15 mouse cellular contexts compared by ENCODE assay signal in genomic region chr15:95929087-95929486, GRCm38 (mm10).
A peak's percentile ranks its signal among the peaks of the same experiment; 100 is the strongest.
DNase-seq lines count a peak whose midpoint lies in the region.
"Had no signal": no experiment of that assay in that cellular context is flagged by ENCODE, and none has a peak within 500 bp of the region (broad histone marks: within the 10 kb centered on the region; RNA-seq: fewer than 3 reads in every experiment).

No protein-coding gene starts in this region.

- peak; percentile 66 for DNase-seq in retina, postnatal 1 day
- DNase-seq in retina, embryonic 14.5 days (ENCODE audit: low spot score) = no peak
- DNase-seq in fat pad, adult 2 months (ENCODE audit: extremely low read depth, low read depth, low spot score) = peak; percentile 57
- no peak for DNase-seq in adrenal gland, postnatal 36 days
- DNase-seq in testis, postnatal 10 days (ENCODE audit: low spot score) = no peak
- DNase-seq: adrenal gland, adult 8-10 months; adrenal gland, postnatal 14 days; cerebellum, adult 11 months; cerebellum, adult 18-20 months; cerebellum, adult 8-10 months; cerebellum, adult 9-11 months; cerebellum, postnatal 14 days; cerebellum, postnatal 36 days; embryo, embryonic 11 days; forebrain, postnatal 0 days had no signal

Comparison
In these comparisons a context has a peak if more than half of its experiments do, and no peak if none do; other contexts are left out.
1. DNase-seq: peak in retina, postnatal 1 day (single experiment) and fat pad, adult 2 months (single experiment); none in retina, embryonic 14.5 days (single experiment), adrenal gland, postnatal 36 days (0 of 2) and testis, postnatal 10 days (single experiment).